Mouse (Mus musculus): ENCODE data around the gene Fbp1. TPM values are rescaled to one million over a fixed set of nuclear protein-coding genes. Genes with fewer than 3 reads are reported as not detected.

The Fbp1 gene
- polyA plus RNA-seq, 1 experiment, result not detected

DNA sequence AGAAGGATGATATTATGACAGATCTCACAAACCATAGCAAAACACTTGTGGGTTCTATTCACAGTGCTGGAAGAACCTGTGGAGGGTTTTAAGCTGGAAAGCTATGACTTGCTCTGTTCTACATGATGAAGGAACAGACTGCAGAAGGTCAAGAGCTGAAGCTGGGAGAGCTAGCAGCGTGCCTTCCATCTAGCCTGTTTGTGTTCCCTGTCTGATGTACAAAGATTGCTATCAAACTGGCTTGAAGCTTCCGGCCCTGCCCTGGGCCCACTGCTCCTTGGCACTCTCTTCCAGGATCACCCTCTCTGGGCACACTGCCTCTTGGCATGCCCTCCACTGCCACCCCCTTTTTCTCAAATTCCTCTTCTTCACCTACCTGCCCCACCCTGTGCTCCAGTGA is 1.2 kb upstream of the Fbp1 start:
- Histone ChIP-seq H3K79me2 (ENCODE audit: control insufficient read depth, insufficient read depth) (no peaks in the 10 kb centered on the region), H3K4me2 (ENCODE audit: low read depth) (no peak overlapping the region), H3K4me3 (no peak overlapping the region), H3K27me3 (ENCODE audit: control insufficient read depth, insufficient read depth, insufficient read length) (peaks cover 39% of the 10 kb centered on the region), H3K36me3 (ENCODE audit: control insufficient read depth, insufficient read depth) (no peaks in the 10 kb centered on the region), H3ac (ENCODE audit: control insufficient read depth, insufficient read length) (no peak overlapping the region)
- TF ChIP-seq E2F4 (IDR thresholded peaks at IDR 0.05; ENCODE audit: insufficient read depth) (no peak), TCF3 (IDR thresholded peaks at IDR 0.05; ENCODE audit: insufficient read length, low read depth) (no peak), TCF12 (IDR thresholded peaks at IDR 0.05; ENCODE audit: insufficient read depth, poor library complexity, severe bottlenecking) (no peak), POLR2A (IDR thresholded peaks at IDR 0.05; ENCODE audit: insufficient read length, low read depth) (no peak), REST (IDR thresholded peaks at IDR 0.05; ENCODE audit: insufficient read depth, insufficient read length) (no peak), POLR2AphosphoS2 (IDR thresholded peaks at IDR 0.05; ENCODE audit: insufficient read length, low read depth) (no peak), MYOD1 (IDR thresholded peaks at IDR 0.05; ENCODE audit: control insufficient read depth in 1 of 3, insufficient read length in 2 of 3, low read depth in 2 of 3) (no peak), MAX (IDR thresholded peaks at IDR 0.05; ENCODE audit: low read depth) (no peak), CEBPB (IDR thresholded peaks at IDR 0.05; ENCODE audit: insufficient read depth, poor library complexity, severe bottlenecking) (no peak), SRF (IDR thresholded peaks at IDR 0.05; ENCODE audit: control insufficient read depth, insufficient read length, low read depth) (no peak), MYOG (IDR thresholded peaks at IDR 0.05; ENCODE audit: control insufficient read depth in 1 of 3, insufficient read depth in 1 of 3, insufficient read length in 2 of 3, low read depth in 2 of 3) (no peak), USF1 (IDR thresholded peaks at IDR 0.05; ENCODE audit: low read depth) (no peak)

DNA sequence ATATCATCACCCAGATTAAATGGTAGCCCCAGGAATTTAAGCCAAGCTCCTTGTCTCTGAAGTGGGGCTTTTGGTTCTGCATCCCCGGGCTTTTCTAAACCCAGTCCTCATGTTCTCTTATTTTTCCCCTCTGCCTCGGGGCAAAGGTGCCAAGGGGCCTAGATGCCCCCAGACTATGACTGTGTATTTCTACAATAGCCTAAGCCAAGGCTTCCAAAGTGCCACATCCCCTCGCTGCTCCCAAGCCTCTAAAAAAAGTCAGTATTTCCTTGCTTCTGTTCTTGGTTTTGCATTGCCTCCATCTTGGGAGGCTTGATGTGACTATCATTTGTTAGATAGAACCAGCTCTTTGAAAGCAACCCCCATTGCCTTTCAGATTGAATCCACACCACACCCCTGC is 3.5 kb downstream of the Fbp1 start:
- no peak for TF ChIP-seq USF1 (IDR thresholded peaks at IDR 0.05; ENCODE audit: low read depth)
- no peak for TF ChIP-seq POLR2AphosphoS2 (IDR thresholded peaks at IDR 0.05; ENCODE audit: insufficient read length, low read depth)
- no peak for TF ChIP-seq POLR2A (IDR thresholded peaks at IDR 0.05; ENCODE audit: insufficient read length, low read depth)
- no peak for TF ChIP-seq MYOD1 (IDR thresholded peaks at IDR 0.05; ENCODE audit: control insufficient read depth in 1 of 3, insufficient read length in 2 of 3, low read depth in 2 of 3)
- TF ChIP-seq TCF12 (IDR thresholded peaks at IDR 0.05; ENCODE audit: insufficient read depth, poor library complexity, severe bottlenecking), result no peak
- TF ChIP-seq SRF (IDR thresholded peaks at IDR 0.05; ENCODE audit: control insufficient read depth, insufficient read length, low read depth), result no peak
- no peak for TF ChIP-seq E2F4 (IDR thresholded peaks at IDR 0.05; ENCODE audit: insufficient read depth)
- TF ChIP-seq TCF3 (IDR thresholded peaks at IDR 0.05; ENCODE audit: insufficient read length, low read depth), result no peak
- no peak for TF ChIP-seq MYOG (IDR thresholded peaks at IDR 0.05; ENCODE audit: control insufficient read depth in 1 of 3, insufficient read depth in 1 of 3, insufficient read length in 2 of 3, low read depth in 2 of 3)
- TF ChIP-seq REST (IDR thresholded peaks at IDR 0.05; ENCODE audit: insufficient read depth, insufficient read length), result no peak
- TF ChIP-seq CEBPB (IDR thresholded peaks at IDR 0.05; ENCODE audit: insufficient read depth, poor library complexity, severe bottlenecking), result no peak
- TF ChIP-seq MAX (IDR thresholded peaks at IDR 0.05; ENCODE audit: low read depth), result no peak
- peaks cover 28% of the 10 kb centered on the region for H3K27me3 ChIP-seq (ENCODE audit: control insufficient read depth, insufficient read depth, insufficient read length)
- no peaks in the 10 kb centered on the region for H3K79me2 ChIP-seq (ENCODE audit: control insufficient read depth, insufficient read depth)
- no peak overlapping the region for H3K4me2 ChIP-seq (ENCODE audit: low read depth)
- no peak overlapping the region for H3ac ChIP-seq (ENCODE audit: control insufficient read depth, insufficient read length)
- H3K36me3 ChIP-seq (ENCODE audit: control insufficient read depth, insufficient read depth), result no peaks in the 10 kb centered on the region
- H3K4me3 ChIP-seq, result no peak overlapping the region

DNA sequence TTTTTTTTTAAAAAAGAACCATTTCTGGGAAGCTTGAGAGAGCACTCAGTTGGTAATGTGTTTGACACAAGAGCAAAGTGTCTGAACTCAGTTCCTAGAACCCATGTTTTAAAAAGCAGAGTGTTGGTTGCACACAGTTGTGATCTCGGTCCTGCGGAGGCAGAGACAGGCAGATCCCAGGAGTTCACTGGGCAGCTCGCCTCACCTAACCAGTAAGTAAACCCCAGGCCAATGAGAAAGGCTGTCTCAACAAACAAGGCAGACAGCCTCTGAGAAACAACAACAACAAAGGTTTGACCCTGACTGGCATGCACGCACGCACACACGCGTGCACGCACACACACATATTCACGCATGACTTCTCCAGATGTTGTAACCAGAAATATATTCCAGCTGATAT is 4.2 kb downstream of the Fbp1 start:
- TF ChIP-seq POLR2AphosphoS2 (IDR thresholded peaks at IDR 0.05; ENCODE audit: insufficient read length, low read depth), result no peak
- TF ChIP-seq E2F4 (IDR thresholded peaks at IDR 0.05; ENCODE audit: insufficient read depth), result no peak
- no peak for TF ChIP-seq POLR2A (IDR thresholded peaks at IDR 0.05; ENCODE audit: insufficient read length, low read depth)
- TF ChIP-seq CEBPB (IDR thresholded peaks at IDR 0.05; ENCODE audit: insufficient read depth, poor library complexity, severe bottlenecking), result no peak
- TF ChIP-seq TCF3 (IDR thresholded peaks at IDR 0.05; ENCODE audit: insufficient read length, low read depth), result no peak
- no peak for TF ChIP-seq MYOG (IDR thresholded peaks at IDR 0.05; ENCODE audit: control insufficient read depth in 1 of 3, insufficient read depth in 1 of 3, insufficient read length in 2 of 3, low read depth in 2 of 3)
- TF ChIP-seq MYOD1 (IDR thresholded peaks at IDR 0.05; ENCODE audit: control insufficient read depth in 1 of 3, insufficient read length in 2 of 3, low read depth in 2 of 3), result no peak
- no peak for TF ChIP-seq TCF12 (IDR thresholded peaks at IDR 0.05; ENCODE audit: insufficient read depth, poor library complexity, severe bottlenecking)
- no peak for TF ChIP-seq USF1 (IDR thresholded peaks at IDR 0.05; ENCODE audit: low read depth)
- TF ChIP-seq REST (IDR thresholded peaks at IDR 0.05; ENCODE audit: insufficient read depth, insufficient read length), result no peak
- TF ChIP-seq MAX (IDR thresholded peaks at IDR 0.05; ENCODE audit: low read depth), result no peak
- no peak for TF ChIP-seq SRF (IDR thresholded peaks at IDR 0.05; ENCODE audit: control insufficient read depth, insufficient read length, low read depth)
- Histone ChIP-seq H3K27me3 (ENCODE audit: control insufficient read depth, insufficient read depth, insufficient read length) (peaks cover 22% of the 10 kb centered on the region), H3K36me3 (ENCODE audit: control insufficient read depth, insufficient read depth) (no peaks in the 10 kb centered on the region), H3ac (ENCODE audit: control insufficient read depth, insufficient read length) (no peak overlapping the region), H3K4me2 (ENCODE audit: low read depth) (no peak overlapping the region), H3K4me3 (no peak overlapping the region), H3K79me2 (ENCODE audit: control insufficient read depth, insufficient read depth) (no peaks in the 10 kb centered on the region)

DNA sequence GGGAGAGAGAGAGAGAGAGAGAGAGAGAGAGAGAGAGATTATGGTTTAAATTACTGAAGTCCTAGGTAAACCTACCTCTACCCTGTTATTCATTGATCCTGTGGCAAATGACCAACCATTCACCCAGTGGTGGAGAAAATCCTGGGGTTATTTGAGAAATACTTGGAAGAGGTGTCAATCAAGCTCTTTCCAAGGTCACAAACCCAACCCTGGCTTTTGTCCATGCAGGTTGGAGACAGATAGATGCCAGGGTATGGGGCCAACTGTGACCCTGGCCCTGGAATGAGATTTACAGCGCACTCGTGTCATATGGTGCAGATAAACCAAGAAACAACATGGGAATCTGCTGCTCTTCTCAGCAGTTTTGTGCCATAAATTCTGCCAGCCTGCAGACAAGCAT is 4.6 kb downstream of the Fbp1 start:
- Histone ChIP-seq H3K4me3 (no peak overlapping the region), H3K4me2 (ENCODE audit: low read depth) (no peak overlapping the region), H3ac (ENCODE audit: control insufficient read depth, insufficient read length) (no peak overlapping the region), H3K27me3 (ENCODE audit: control insufficient read depth, insufficient read depth, insufficient read length) (peaks cover 18% of the 10 kb centered on the region), H3K79me2 (ENCODE audit: control insufficient read depth, insufficient read depth) (no peaks in the 10 kb centered on the region), H3K36me3 (ENCODE audit: control insufficient read depth, insufficient read depth) (no peaks in the 10 kb centered on the region)
- TF ChIP-seq MAX (IDR thresholded peaks at IDR 0.05; ENCODE audit: low read depth) (no peak), USF1 (IDR thresholded peaks at IDR 0.05; ENCODE audit: low read depth) (no peak), TCF12 (IDR thresholded peaks at IDR 0.05; ENCODE audit: insufficient read depth, poor library complexity, severe bottlenecking) (no peak), TCF3 (IDR thresholded peaks at IDR 0.05; ENCODE audit: insufficient read length, low read depth) (no peak), POLR2AphosphoS2 (IDR thresholded peaks at IDR 0.05; ENCODE audit: insufficient read length, low read depth) (no peak), CEBPB (IDR thresholded peaks at IDR 0.05; ENCODE audit: insufficient read depth, poor library complexity, severe bottlenecking) (no peak), MYOD1 (IDR thresholded peaks at IDR 0.05; ENCODE audit: control insufficient read depth in 1 of 3, insufficient read length in 2 of 3, low read depth in 2 of 3) (no peak), REST (IDR thresholded peaks at IDR 0.05; ENCODE audit: insufficient read depth, insufficient read length) (no peak), SRF (IDR thresholded peaks at IDR 0.05; ENCODE audit: control insufficient read depth, insufficient read length, low read depth) (no peak), E2F4 (IDR thresholded peaks at IDR 0.05; ENCODE audit: insufficient read depth) (no peak)

All from myocyte (in vitro differentiated cells).